8 mouse cellular contexts compared by ENCODE assay signal in genomic region chr9:110333135-110333895, GRCm38 (mm10). TPM values are rescaled to one million over a fixed set of nuclear protein-coding genes. Genes with fewer than 3 reads are reported as not detected.
DNase-seq lines count a peak whose midpoint lies in the region; ATAC-seq lines count a peak whose summit lies in the region.

Gene Scap (plus strand): TSS chr9:110333288.

- ATAC-seq in hindbrain, embryonic 13.5 days (ENCODE audit: low FRiP score) = peak; percentile 90

- H3K9me3 ChIP-seq in hindbrain, embryonic 13.5 days = no peaks in the 10 kb centered on the region

- peak within 1 kb of the TSS; percentile 76 for H3K4me2 ChIP-seq in hindbrain, embryonic 13.5 days

- H3K4me1 ChIP-seq in hindbrain, embryonic 13.5 days (replicated peaks) = peaks cover 20% of the 10 kb centered on the region

- H3K36me3 ChIP-seq in hindbrain, embryonic 13.5 days = no peaks in the 10 kb centered on the region

- H3K9ac ChIP-seq in hindbrain, embryonic 13.5 days = peak within 1 kb of the TSS; percentile 85

- peak; percentile 96 for DNase-seq in NIH3T3 (ENCODE audit: low read depth)
- DNase-seq in cerebellum, postnatal 10 days = peak; percentile 99 to 100
- peak; percentile 89 to 98 for DNase-seq in frontal cortex, postnatal 14 days (ENCODE audit: low spot score in 2 of 2)
- DNase-seq in layer of hippocampus, postnatal 25 days (ENCODE audit: extremely low spot score in 1 of 2, low spot score in 1 of 2) = peak; percentile 100
- peak; percentile 95 for DNase-seq in lung, postnatal 25 days (ENCODE audit: low spot score)
- peak; percentile 97 for DNase-seq in retina, embryonic 14.5 days (ENCODE audit: low spot score)
- peak; percentile 99 for DNase-seq in thymus, postnatal 4 days

- no peaks in the 10 kb centered on the region for H3K27me3 ChIP-seq in hindbrain, embryonic 13.5 days

- H3K4me3 ChIP-seq in hindbrain, embryonic 13.5 days = peak within 1 kb of the TSS; percentile 91

- H3K27ac ChIP-seq in hindbrain, embryonic 13.5 days = peak within 1 kb of the TSS; percentile 48; the same call in 1 of the 2 replicates

- 0% methylated on average over 43 of the region's 78 CpGs for WGBS in hindbrain, embryonic 13.5 days

RNA-seq across cellular contexts. Expression of gene Scap, which starts in this region (rescaled TPM):
- 45.3 and 46.2 TPM in 2 replicates for polyA plus RNA-seq in hindbrain, embryonic 13.5 days (2015; fragmentation: Nextera tagmentation; extraction: Ambion mirVana)
- 100 to 1,000 TPM in 1 of 2 experiments, 10 to 100 TPM in 1; 95.5 to 102 TPM for total RNA-seq in layer of hippocampus, postnatal 25 days (2021)

Comparison
In these comparisons a context has a peak if more than half of its experiments do, and no peak if none do; other contexts are left out.
1. Peak in every context shown above with its lines: DNase-seq, ATAC-seq, H3K4me3 ChIP-seq and H3K27ac ChIP-seq.